Mouse (Mus musculus) heart, embryonic 13.5 days (tissue): ENCODE results near the gene Dkkl1. TPM values are rescaled to one million over a fixed set of nuclear protein-coding genes. Genes with fewer than 3 reads are reported as not detected.
"Not testable (repeated sequence)": the region's sequence is repeated elsewhere in the genome, so short reads cannot be mapped to it uniquely, and the experiment has no call there.

Experiments
- ATAC-seq: fragments of 200-750 bp; cut with Nextera tagmentation; 2 replicates; pipeline ENCODE4 v1.8.0; 2017; ENCODE audit warnings: moderate TSS enrichment; ENCODE audit not compliant: insufficient number of reproducible peaks, low FRiP score, low TSS enrichment; ENCODE audit errors: extremely low read depth
- H3K27ac ChIP-seq: fragments of 300-500 bp; sonication (generic); replicated peaks from 2 replicates; pipeline ENCODE4 v1.5.1; 2015; ENCODE audit warnings: moderate library complexity, mild to moderate bottlenecking, inconsistent platforms
- H3K27me3 ChIP-seq: fragments of 300-500 bp; sonication (generic); replicated peaks from 2 replicates; pipeline ENCODE4 v1.6.1; 2015; ENCODE audit warnings: mild to moderate bottlenecking, inconsistent platforms
- H3K36me3 ChIP-seq: fragments of 300-500 bp; sonication (generic); 2 replicates; pipeline ENCODE4 v1.6.1; 2015; ENCODE audit warnings: mild to moderate bottlenecking, inconsistent platforms
- H3K4me1 ChIP-seq: fragments of 300-500 bp; sonication (generic); 2 replicates; pipeline ENCODE4 v1.6.1; 2015; ENCODE audit warnings: inconsistent platforms
- H3K4me2 ChIP-seq: fragments of 300-500 bp; sonication (generic); 2 replicates; pipeline ENCODE4 v1.6.1; 2015; ENCODE audit warnings: inconsistent platforms, mild to moderate bottlenecking, moderate library complexity
- H3K4me3 ChIP-seq: fragments of 300-500 bp; sonication (generic); 2 replicates; pipeline ENCODE4 v1.5.1; 2015; ENCODE audit warnings: moderate library complexity, mild to moderate bottlenecking, inconsistent platforms
- H3K9ac ChIP-seq: fragments of 300-500 bp; sonication (generic); 2 replicates; pipeline ENCODE4 v1.6.1; 2015; ENCODE audit warnings: inconsistent platforms, mild to moderate bottlenecking, moderate library complexity
- H3K9me3 ChIP-seq: fragments of 300-500 bp; sonication (generic); 2 replicates; pipeline ENCODE4 v1.6.1; 2016; ENCODE audit warnings: inconsistent platforms
- WGBS: fragments of 180-500 bp; shearing (Covaris S2); methylation state at CpG from one replicate; pipeline ENCODE4 v1.1.7; 2015; ENCODE audit warnings: mixed read lengths; 5-methylcytosine and 5-hydroxymethylcytosine counted together
- polyA plus RNA-seq: library from polyadenylated mRNA; unstranded; fragments of >200 nt; fragmentation: Nextera tagmentation; extraction: Ambion mirVana; gene quantifications from 2 replicates; pipeline ENCODE4 v1.2.1, GENCODE M21; 2015

Gene Dkkl1
- 1.5 and 1.7 TPM in 2 replicates for polyA plus RNA-seq

DNA sequence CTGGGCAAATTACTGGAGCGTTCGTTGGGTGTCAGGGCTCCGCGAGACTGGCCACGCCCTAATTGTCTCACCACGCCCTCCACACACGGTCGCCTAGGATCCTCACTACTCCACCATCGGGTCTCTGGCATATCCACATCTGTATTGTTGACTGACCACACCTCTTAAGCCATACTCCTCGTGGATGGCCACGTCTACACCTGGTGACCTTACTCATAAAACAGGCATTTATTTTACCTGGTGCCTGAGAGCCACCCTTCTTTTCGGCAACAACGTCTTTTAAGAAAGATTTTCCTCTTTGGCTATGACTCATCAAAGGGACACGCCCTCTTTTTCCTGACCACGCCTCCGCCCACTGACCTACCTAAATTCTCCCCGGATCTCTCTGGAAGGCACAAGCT is at the start of gene Dkkl1:
Gene Dkkl1, minus strand, starts transcription at position 297 of the 401 bp plus-strand sequence.
- 6% methylated on average over 17 of the region's 17 CpGs for WGBS

DNA sequence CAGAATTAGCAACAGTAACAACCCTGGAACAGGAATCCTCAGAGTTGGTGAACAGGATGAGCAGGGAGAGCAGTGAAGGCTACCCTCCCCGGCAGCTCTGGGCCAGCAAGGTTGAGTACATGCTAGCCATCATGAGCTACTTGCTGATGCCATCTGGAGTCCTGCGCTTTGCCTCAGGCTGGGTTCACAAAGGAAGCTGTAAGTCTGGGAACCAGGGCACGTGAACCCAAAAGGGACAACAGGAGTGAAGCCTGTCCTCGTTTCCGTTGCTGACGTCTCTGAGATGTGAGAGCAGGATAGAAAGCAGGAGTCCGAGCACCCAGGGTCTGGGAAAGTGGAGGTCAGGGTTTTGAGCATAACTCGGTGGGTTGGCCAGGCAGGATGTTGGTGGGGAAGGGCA is 47.3 kb upstream of the Dkkl1 start:
- Histone ChIP-seq H3K27ac (no peak overlapping the region), H3K4me3 (no peak overlapping the region), H3K9ac (no peak overlapping the region), H3K36me3 (no peaks in the 10 kb centered on the region), H3K9me3 (no peaks in the 10 kb centered on the region), H3K27me3 (peaks cover 18% of the 10 kb centered on the region), H3K4me2 (no peak overlapping the region), H3K4me1 (peaks cover 42% of the 10 kb centered on the region)
- no peak for ATAC-seq
- WGBS = 79% methylated on average over 8 of the region's 8 CpGs

More for the DNA sequence above, at the start of gene Dkkl1:
- peak within 1 kb of the TSS; percentile 40; the same call in 1 of the 2 replicates for H3K9ac ChIP-seq
- ATAC-seq = no peak
- H3K4me1 ChIP-seq = peaks cover 15% of the 10 kb centered on the region
- no peak within 1 kb of the TSS for H3K27ac ChIP-seq
- H3K4me2 ChIP-seq = peak within 1 kb of the TSS; percentile 59
- H3K9me3 ChIP-seq = 0 out of 2 replicates have a peak, but pooled peaks cover 3% of the 10 kb centered on the region
- peaks cover 36% of the 10 kb centered on the region for H3K27me3 ChIP-seq
- peak within 1 kb of the TSS; percentile 29 for H3K4me3 ChIP-seq
- H3K36me3 ChIP-seq = no peaks in the 10 kb centered on the region

DNA sequence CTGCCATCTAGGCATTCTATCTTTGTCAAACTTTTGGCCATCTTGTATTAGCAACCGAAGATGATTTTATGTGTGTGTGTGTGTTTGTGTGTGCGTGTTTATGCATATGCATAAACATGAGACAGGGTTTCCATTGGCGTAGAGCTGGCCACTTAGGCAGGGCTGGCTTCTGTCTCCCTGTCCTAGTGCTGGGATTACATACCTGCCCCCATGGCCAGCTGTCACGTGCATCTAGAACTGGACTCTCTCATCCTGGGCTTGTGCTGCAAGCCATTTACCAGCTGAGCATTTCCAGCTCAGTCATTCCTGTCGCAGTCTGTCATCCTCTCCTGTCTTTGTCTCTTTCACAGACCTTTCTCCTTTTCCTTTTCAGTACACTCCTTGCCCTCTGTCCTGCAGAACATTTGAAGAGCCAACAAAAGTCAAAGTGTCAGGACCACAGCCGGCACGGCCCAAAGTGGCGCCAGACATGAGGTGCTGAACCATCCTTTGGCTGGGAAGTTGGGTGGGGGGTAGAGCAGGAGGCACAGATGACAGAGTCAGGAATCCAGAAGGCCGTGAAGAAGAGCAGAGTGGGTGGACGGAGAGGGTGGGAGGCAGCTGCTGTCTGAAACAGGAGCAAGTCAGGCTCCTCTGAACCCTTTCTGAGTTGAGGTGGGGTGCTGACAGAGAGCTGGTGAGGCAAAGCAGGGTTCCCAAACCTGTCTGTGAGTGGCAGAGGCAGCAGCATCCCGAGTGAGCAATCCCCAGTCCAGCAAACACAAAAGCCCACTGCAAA is 45.3 kb upstream of the Dkkl1 start:
- Histone ChIP-seq H3K27me3 (peaks cover 15% of the 10 kb centered on the region), H3K9me3 (no peaks in the 10 kb centered on the region), H3K4me1 (peaks cover 28% of the 10 kb centered on the region), H3K9ac (no peak overlapping the region; the same call in 1 of the 2 replicates), H3K4me2 (no peak overlapping the region), H3K36me3 (no peaks in the 10 kb centered on the region), H3K4me3 (no peak overlapping the region), H3K27ac (no peak overlapping the region)
- ATAC-seq = no peak
- 45% methylated on average over 11 of the region's 11 CpGs for WGBS

DNA sequence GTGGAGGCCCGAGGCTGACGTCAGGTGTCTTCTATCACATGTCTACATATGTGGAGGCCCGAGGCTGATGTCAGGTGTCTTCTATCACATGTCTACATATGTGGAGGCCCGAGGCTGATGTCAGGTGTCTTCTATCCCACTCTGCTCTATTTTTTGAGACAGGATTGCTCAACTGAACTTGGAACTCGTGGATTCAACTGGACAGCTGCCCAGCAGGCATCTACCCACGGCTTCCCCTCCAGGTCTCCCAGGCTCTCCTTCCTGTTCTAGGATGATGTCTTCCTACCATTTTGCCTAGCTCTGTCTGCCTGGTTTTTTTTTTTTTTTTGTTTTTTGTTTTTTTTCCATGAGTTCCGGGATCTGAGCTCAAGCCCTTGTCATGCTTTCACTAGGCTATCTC is 43.9 kb upstream of the Dkkl1 start:
- H3K27me3 ChIP-seq = peaks cover 15% of the 10 kb centered on the region
- H3K4me3 ChIP-seq, H3K4me2 ChIP-seq, H3K9me3 ChIP-seq, H3K36me3 ChIP-seq, ATAC-seq, H3K27ac ChIP-seq, H3K9ac ChIP-seq: not testable (repeated sequence)
- H3K4me1 ChIP-seq = peaks cover 14% of the 10 kb centered on the region
- WGBS = 53% methylated on average over 5 of the region's 7 CpGs

DNA sequence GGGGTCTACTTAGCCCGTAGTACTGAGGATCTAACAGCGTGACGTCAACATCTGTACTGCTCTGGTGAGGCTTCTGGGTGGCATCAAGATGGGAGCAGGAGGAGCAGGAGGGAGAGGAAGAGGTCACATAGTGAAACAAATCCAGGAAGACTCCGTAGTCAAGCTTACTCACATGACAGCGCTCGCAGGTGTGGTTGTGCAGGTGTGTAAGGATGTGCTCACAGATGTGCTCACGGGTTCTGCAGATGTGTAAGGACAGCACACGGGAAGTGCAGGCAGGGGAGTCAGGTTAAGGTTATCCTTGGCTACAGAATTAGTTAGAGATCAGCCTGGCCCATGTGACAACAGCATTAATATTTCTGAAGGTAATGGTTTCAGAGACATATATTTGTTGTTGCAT is 41.9 kb upstream of the Dkkl1 start:
- no peak for ATAC-seq
- H3K4me1 ChIP-seq = peaks cover 9% of the 10 kb centered on the region
- no peak overlapping the region for H3K4me3 ChIP-seq
- H3K9me3 ChIP-seq = no peaks in the 10 kb centered on the region
- H3K9ac ChIP-seq = no peak overlapping the region
- H3K4me2 ChIP-seq = no peak overlapping the region
- no peak overlapping the region for H3K27ac ChIP-seq
- 0 out of 2 replicates have a peak, but pooled peaks cover 4% of the 10 kb centered on the region for H3K27me3 ChIP-seq
- WGBS = 84% methylated on average over 8 of the region's 8 CpGs
- no peaks in the 10 kb centered on the region for H3K36me3 ChIP-seq

DNA sequence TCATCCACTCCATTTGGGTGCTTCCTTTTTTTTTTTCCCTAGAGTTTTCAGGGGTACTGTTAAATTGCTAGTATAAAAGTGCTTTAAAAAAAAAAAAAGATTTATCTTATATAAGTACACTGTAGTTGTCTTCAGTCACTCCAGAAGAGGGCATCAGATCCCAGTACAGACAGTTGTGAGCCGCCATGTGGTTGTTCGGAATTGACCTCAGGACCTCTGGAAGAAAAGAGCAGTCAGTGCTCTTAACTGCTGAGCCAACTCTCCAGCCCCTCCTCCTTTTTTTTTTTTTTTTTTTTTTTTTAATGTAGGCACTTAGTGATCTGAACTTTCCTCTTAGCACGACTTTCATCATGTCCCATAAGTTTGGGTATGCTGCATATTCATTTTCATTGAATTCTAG is 35.7 kb upstream of the Dkkl1 start:
- Histone ChIP-seq H3K9me3 (no peaks in the 10 kb centered on the region), H3K27me3 (no peaks in the 10 kb centered on the region), H3K9ac (no peak overlapping the region), H3K27ac (no peak overlapping the region), H3K4me2 (no peak overlapping the region), H3K4me1 (no peaks in the 10 kb centered on the region), H3K4me3 (no peak overlapping the region), H3K36me3 (no peaks in the 10 kb centered on the region)
- WGBS = 40% methylated on average over 3 of the region's 3 CpGs
- no peak for ATAC-seq

DNA sequence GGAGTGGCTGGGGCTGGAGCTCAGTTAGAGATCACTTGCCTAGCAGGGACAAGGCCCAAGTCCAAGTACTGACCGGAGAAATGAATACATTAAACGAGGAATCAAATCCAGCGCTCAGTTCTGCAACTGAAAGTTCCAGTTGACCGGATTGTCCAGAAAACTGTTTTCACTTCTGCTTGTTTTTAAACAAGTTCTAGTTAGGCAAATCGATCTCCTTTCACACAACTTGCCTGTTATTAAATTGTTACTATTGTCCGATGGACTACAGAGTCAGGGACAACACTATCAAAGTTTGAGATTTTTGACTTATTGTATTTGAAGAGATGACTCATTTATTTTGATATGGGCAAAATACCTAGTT is 29.4 kb upstream of the Dkkl1 start:
- peaks cover 42% of the 10 kb centered on the region for H3K27me3 ChIP-seq
- H3K4me1 ChIP-seq = peaks cover 18% of the 10 kb centered on the region
- peak overlapping the region; percentile 63 for H3K4me2 ChIP-seq
- peak overlapping the region; percentile 67 for H3K9ac ChIP-seq
- H3K36me3 ChIP-seq = no peaks in the 10 kb centered on the region
- peak overlapping the region; percentile 36 for H3K4me3 ChIP-seq
- WGBS = 83% methylated on average over 6 of the region's 6 CpGs
- no peaks in the 10 kb centered on the region for H3K9me3 ChIP-seq
- ATAC-seq = no peak
- no peak overlapping the region for H3K27ac ChIP-seq

DNA sequence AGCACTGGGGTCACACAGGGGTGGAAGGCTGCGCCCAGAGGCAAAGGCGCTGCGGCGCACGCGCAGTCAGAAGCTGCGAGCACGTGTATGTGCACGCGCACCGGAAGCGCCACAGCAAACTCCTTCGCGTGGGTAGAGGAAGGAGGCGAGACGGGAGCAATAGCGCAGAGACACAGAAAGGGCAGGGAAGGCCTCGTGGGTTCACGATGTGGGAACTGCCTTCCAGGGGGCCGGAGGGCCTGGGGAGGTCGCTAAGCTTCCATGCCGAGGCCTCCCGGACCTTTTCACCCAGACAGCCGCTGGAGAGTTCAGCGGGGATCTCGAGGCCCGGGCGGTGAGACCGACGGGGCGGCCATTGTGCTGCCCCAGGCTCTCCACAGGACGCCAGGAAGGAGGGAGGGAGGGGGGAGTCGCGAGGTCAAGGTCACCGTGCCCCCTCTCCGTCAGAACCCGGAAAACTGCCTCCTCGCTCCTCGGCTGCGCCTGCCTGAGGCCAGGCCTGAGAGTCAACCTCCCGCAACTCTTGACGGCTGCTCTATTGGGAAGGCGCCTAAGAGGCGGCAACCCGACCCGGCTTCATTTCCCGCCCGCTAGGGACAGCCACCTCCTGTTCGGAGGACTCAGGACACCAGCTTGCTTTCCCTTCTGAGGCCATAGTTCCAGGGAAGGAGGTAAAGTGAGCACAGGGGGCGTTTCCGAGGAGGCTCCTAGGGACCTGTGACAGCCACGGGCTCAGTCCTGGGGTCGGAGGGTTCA is 28.9 kb upstream of the Dkkl1 start, which contains the start of gene Slc6a16:
Gene Slc6a16, plus strand, starts transcription at position 453 of the 756 bp plus-strand sequence.
- ATAC-seq = no peak; the same call in 1 of the 2 replicates
- WGBS = 13% methylated on average over 53 of the region's 53 CpGs
- peaks cover 22% of the 10 kb centered on the region for H3K4me1 ChIP-seq
- H3K4me3 ChIP-seq = peak within 1 kb of the TSS; percentile 36
- peak within 1 kb of the TSS; percentile 67 for H3K9ac ChIP-seq
- H3K9me3 ChIP-seq = no peaks in the 10 kb centered on the region
- H3K4me2 ChIP-seq = peak within 1 kb of the TSS; percentile 63
- H3K27me3 ChIP-seq = peaks cover 42% of the 10 kb centered on the region
- H3K27ac ChIP-seq = no peak within 1 kb of the TSS
- no peaks in the 10 kb centered on the region for H3K36me3 ChIP-seq

DNA sequence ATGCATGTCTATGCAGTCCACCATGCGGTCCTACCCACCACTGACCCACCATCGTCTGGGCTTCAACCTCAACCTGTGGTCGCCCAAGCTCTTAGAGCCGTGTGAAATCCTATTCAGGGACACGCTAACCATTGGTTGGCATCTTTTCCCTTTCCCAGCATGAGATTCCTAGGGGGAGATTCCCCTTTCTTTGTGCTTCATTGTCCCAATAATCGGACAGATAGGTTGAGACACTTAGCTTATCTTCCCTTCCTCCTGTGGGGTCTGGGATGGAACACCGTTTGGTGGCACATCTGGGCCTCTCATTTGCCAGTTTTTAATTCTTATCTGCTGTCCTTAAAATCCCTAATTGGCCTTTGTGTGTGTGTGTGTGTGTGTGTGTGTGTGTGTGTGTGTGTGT is 28.2 kb upstream of the Dkkl1 start:
- peaks cover 42% of the 10 kb centered on the region for H3K27me3 ChIP-seq
- no peaks in the 10 kb centered on the region for H3K9me3 ChIP-seq
- H3K27ac ChIP-seq = no peak overlapping the region
- no peak overlapping the region for H3K9ac ChIP-seq
- no peak overlapping the region for H3K4me3 ChIP-seq
- H3K4me1 ChIP-seq = peaks cover 29% of the 10 kb centered on the region
- H3K4me2 ChIP-seq = no peak overlapping the region
- ATAC-seq = no peak
- no peaks in the 10 kb centered on the region for H3K36me3 ChIP-seq
- WGBS = 76% methylated on average over 7 of the region's 7 CpGs

DNA sequence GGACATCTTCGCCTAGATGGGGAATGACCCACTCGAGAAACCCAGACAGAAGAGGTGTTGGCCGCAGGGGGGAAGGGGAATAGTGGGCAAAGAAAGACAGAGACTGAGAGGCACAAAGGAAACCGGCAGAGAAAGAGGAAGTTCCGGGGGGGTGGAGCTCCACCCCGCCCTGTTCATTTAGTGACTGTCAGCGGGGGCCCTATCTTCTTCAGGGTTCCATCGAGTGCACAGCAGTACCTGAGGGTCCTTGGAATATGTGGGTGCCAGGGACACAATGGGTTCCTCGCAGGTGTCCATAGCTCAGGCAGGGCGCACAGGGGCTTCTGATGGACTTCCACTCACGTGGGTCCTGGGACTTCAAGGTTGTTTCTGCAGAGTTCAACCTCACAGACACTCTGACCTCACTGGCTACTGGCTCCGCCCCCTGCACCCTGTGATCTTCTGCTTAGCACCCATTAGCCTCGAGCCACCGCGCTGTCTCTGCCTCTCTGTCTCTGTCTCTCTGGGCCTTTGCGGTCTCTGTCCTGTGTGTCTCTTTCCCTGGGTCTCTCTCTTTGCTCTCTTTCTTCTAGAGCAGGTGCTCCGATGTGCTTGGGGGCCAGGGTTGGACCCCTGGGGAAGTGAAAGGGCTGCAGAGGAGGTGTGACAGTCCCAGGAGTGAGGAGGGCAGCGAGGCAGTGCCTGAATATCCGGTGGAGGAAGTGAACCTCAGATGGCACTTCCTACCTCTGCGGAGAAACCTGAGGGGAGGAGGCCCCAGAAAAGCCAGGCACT is 27.0 kb upstream of the Dkkl1 start, which contains the start of gene Cd37:
Gene Cd37, minus strand, starts transcription at position 393 of the 774 bp plus-strand sequence.
- Histone ChIP-seq H3K9me3 (no peaks in the 10 kb centered on the region), H3K9ac (no peak within 1 kb of the TSS), H3K4me1 (peaks cover 41% of the 10 kb centered on the region), H3K4me3 (no peak within 1 kb of the TSS), H3K27ac (no peak within 1 kb of the TSS), H3K36me3 (0 out of 2 replicates have a peak, but pooled peaks cover 3% of the 10 kb centered on the region), H3K4me2 (peak within 1 kb of the TSS; percentile 33), H3K27me3 (peaks cover 42% of the 10 kb centered on the region)
- ATAC-seq = no peak
- 31% methylated on average over 20 of the region's 20 CpGs for WGBS
